Mouse (Mus musculus) embryo, embryonic 11.5 days (tissue): ENCODE results near the gene Ints12.

Experiments
- DNase-seq: peaks from one replicate; pipeline ENCODE4 v3.0.0-alpha.2; 2012; ENCODE audit warnings: low read depth, low spot score

Gene Ints12

GRCm38 (mm10) chr3:133091664-133092273 is at the start of gene Ints12, which contains the start of gene Gstcd:
Gene Ints12, plus strand, starts transcription at chr3:133091840.
Gene Gstcd, minus strand, starts transcription at chr3:133092033.
- peak; percentile 94 for DNase-seq

GRCm38 (mm10) chr3:133052068-133052467 is 39.6 kb upstream of the Ints12 start:
- DNase-seq, result no peak

DNA sequence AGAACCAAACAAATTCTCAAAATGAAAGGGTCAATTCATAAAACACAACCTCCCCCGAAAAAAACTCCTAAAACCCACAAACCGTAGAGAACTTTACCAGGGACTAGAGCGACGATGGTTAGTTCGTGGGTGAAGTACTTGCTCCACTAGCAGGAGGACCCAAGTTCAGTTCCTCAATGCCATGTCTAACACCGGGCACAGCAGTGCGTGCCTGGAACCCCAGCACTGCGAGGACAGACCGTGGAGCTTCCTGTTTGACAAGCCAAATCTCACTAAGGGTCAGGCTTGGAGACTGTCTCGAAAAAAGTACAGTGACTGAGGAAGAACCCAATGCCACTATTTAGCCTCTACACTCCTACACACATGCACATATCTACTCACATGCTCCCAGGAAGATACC is 16.1 kb upstream of the Ints12 start:
- no peak for DNase-seq

- DNase-seq, result no peak
These were observed 8.9 kb upstream of the Ints12 start for GRCm38 (mm10) chr3:133082736-133083135.

GRCm38 (mm10) chr3:133085858-133086257 is 5.8 kb upstream of the Ints12 start:
- DNase-seq, result no peak

DNA sequence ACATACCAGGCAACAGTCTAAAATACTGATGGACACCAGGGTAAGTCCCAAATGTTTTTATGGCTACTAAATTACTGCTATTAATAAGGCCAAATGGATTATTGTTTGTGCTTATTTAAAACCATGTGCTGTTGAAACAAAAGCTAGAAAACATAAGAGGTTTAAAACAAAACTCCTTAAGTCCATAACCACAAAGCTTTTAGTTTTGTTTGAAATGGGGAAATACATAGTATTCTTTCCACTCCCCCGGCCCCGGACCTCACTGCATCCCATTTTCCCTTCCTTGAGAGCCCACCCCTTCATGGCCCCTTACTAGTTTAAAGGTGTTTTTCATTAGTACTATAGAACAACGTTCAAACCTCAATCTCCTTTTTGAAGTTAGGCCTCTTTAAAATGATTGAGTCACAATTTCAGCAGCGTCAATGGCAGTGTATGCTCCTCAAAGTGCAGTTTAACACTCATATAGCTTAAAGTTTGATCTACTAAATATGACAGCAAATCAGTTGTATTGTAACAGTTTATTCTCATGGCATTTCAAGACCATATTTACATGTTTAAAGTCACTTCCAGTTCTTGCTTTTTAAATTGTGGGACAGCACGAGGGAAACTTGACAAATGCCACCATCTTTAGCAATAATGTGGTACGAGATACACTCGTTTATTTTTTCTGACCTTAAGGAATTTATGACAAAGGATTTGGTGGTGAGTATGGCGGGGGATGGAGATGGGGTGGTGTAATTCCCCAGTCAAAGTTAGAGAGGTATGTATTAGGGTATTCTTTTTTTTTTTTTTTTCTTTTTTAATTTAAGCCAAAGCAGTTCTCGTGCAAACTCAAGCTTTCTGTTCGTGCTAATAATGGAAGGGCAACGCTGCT is 1.2 kb upstream of the Ints12 start:
- no peak for DNase-seq

- peak; percentile 30 for DNase-seq
These were observed 448 bp upstream of the Ints12 start for GRCm38 (mm10) chr3:133091121-133091663.

GRCm38 (mm10) chr3:133092274-133092853 is 724 bp downstream of the Ints12 start:
- no peak for DNase-seq

GRCm38 (mm10) chr3:133092936-133093335 is 1.3 kb downstream of the Ints12 start:
- DNase-seq, result no peak

DNA sequence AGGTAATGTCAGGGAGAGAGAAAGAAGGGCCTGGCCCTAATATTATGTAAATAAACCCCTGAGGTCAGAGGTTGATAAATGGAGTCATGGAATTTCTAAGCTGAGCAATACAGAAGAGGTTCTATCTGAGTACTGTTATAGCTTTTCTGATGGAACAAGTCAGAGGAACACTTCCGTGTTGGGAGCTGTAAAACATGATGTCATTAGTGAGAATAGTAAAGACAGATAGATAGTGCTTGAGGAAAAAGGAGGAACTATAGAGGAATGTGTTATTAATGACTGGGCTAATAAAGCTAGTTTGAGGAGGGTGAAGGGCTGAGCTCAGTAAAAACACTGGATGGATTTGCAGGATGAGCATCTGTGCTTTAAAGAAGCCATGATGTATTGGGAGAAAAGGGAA is 2.7 kb downstream of the Ints12 start:
- DNase-seq, result no peak

- no peak for DNase-seq
These were observed 6.3 kb downstream of the Ints12 start for GRCm38 (mm10) chr3:133097936-133098335.

GRCm38 (mm10) chr3:133098336-133098735 is 6.7 kb downstream of the Ints12 start:
- DNase-seq, result no peak

GRCm38 (mm10) chr3:133098909-133099308 is 7.3 kb downstream of the Ints12 start:
- DNase-seq, result no peak

GRCm38 (mm10) chr3:133103768-133104167 is 12.1 kb downstream of the Ints12 start:
- no peak for DNase-seq

DNA sequence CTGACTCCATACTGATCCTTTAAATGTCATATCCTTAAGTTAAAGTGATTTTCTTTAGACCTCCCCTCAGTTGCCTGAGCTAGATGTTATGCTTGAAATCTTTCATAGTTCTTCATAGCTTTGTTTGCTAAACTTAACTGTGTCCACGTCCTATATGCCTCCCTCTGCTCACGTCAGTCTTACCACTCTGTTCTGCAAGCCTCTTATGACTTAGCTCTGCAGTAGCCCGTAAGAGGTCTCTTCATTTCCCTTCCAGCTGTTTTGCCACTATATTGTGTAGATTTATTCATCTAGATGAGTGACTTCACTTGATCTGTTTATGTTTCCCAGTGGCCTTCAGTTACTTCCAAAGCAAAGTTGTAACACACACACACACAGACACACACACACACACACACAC is 12.8 kb downstream of the Ints12 start:
- no peak for DNase-seq

GRCm38 (mm10) chr3:133108731-133109130 is 17.1 kb downstream of the Ints12 start:
- DNase-seq, result no peak

GRCm38 (mm10) chr3:133109844-133110243 is 18.2 kb downstream of the Ints12 start:
- no peak for DNase-seq

DNA sequence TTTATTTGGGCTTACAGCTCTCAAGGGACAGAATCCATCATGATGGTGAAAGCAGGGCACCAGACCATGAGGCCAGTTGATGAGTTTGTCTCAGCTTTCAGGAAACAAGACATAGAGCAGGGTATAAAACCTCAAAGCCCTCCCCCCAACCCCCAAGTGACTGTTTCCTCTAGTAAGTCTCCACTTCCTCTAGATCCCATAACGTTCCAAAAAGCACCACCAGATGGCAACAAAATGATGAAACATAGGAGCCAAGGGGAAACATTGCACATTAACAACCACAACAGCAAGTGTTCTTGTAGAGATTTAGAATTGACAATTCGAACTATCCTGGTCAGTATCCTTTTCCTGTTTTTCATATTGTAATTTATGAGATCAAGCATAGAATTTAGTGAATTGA is 20.1 kb downstream of the Ints12 start:
- no peak for DNase-seq

- DNase-seq, result no peak
These were observed 21.6 kb downstream of the Ints12 start for GRCm38 (mm10) chr3:133113281-133113680.

DNA sequence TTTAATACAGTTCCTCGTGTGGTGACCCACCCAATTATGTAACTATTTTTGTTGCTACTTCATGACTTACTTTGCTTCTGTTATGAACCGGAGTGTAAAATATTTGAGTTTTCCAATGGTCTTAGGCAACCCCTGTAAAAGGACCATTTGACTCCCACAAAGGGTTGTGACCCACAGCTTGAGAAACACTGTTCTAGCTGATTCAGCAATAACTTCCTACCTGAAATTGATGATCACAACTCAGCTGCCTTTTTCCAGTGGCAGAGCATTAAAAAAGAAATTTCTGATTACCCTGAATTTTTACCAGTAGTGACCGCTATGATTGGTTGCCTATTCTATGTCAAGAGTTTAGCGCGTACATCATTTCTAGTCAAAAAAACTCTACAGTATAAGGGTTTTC is 39.7 kb downstream of the Ints12 start:
- DNase-seq, result no peak

DNA sequence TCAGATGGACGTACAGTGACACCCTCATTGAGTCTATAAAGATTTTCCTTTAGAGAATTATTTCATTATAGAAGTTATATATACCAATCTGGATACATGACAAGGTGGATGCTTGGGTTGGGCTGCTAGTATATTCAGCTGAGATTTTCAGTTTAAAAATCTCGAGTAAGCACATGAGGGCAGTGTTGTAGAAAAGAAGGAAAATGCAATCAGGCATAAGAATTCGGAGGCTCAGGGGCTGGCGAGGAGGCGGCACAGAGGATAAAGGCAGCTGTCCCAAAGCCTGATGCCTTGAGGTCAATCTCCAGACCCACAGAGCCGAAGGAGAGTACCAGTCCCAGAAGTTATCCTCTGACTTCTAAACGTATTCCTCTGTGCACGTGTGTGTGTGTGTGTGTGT is 41.0 kb downstream of the Ints12 start:
- no peak for DNase-seq

- no peak for DNase-seq
These were observed 50.2 kb downstream of the Ints12 start for GRCm38 (mm10) chr3:133141877-133142276.
